Mouse (Mus musculus) MEL (cell line): Measurements from ENCODE around the gene Gdf3.

Experiments used
- CTCF ChIP-seq, 3 experiments: IDR thresholded peaks in 2 of 3; conservative IDR thresholded peaks in 1 of 3; 2 replicates each; pipeline ENCODE4 v1.5.1; 2011 to 2012; ENCODE audit warnings: low read length in 3 of 3, low read depth in 2 of 3, mild to moderate bottlenecking in 2 of 3, improper control_type of control experiment in 1 of 3, inconsistent platforms in 1 of 3, mixed read lengths in 1 of 3, moderate library complexity in 1 of 3; ENCODE audit not compliant: control insufficient read depth in 1 of 3, insufficient read depth in 1 of 3, poor library complexity in 1 of 3, severe bottlenecking in 1 of 3
- ELF1 ChIP-seq: IDR thresholded peaks from 2 replicates; pipeline ENCODE4 v1.6.1; 2014; ENCODE audit warnings: low read depth, mild to moderate bottlenecking, inconsistent platforms, low read length, improper control_type of control experiment, moderate library complexity

- no peak for TF ChIP-seq ELF1
- TF ChIP-seq CTCF (IDR thresholded peaks at IDR 0.05 in 2 of 3, conservative IDR thresholded peaks at IDR 0.05 in 1 of 3; ENCODE audit: control insufficient read depth in 1 of 3, insufficient read depth in 1 of 3, low read depth in 2 of 3, low read length in 3 of 3, poor library complexity in 1 of 3, severe bottlenecking in 1 of 3): no peak
Measured at GRCm38 (mm10) chr6:122625156-122625555, 15.3 kb upstream of the Gdf3 start.
